Mouse (Mus musculus) brain, embryonic 14.5 days (tissue): Measurements from ENCODE around the gene Lin7b.

Source experiments
- CTCF ChIP-seq: fragments of 200-500 bp; IDR thresholded peaks from 2 replicates; pipeline ENCODE4 v1.5.1; 2012; ENCODE audit warnings: inconsistent platforms, mild to moderate bottlenecking, moderate library complexity, borderline replicate concordance; ENCODE audit not compliant: insufficient read depth, insufficient read length; ENCODE audit errors: extremely low read depth
- POLR2A ChIP-seq: fragments of 200-500 bp; IDR thresholded peaks from 2 replicates; pipeline ENCODE4 v1.6.1; 2012; ENCODE audit warnings: mild to moderate bottlenecking, inconsistent platforms, borderline replicate concordance; ENCODE audit not compliant: poor library complexity, insufficient read depth, insufficient read length, severe bottlenecking; ENCODE audit errors: extremely low read depth

- TF ChIP-seq CTCF (peak; percentile 25; the same call in 1 of the 2 replicates), POLR2A (no peak)
Observed at GRCm38 (mm10) chr7:45386077-45386476, 15.7 kb upstream of the Lin7b start.
